Mouse (Mus musculus) kidney, adult 11 months (tissue): Measurements from ENCODE around the gene Tmem177.

Source experiments
- DNase-seq: peaks from one replicate; pipeline ENCODE4 v3.0.0; 2022

The Tmem177 gene

DNA sequence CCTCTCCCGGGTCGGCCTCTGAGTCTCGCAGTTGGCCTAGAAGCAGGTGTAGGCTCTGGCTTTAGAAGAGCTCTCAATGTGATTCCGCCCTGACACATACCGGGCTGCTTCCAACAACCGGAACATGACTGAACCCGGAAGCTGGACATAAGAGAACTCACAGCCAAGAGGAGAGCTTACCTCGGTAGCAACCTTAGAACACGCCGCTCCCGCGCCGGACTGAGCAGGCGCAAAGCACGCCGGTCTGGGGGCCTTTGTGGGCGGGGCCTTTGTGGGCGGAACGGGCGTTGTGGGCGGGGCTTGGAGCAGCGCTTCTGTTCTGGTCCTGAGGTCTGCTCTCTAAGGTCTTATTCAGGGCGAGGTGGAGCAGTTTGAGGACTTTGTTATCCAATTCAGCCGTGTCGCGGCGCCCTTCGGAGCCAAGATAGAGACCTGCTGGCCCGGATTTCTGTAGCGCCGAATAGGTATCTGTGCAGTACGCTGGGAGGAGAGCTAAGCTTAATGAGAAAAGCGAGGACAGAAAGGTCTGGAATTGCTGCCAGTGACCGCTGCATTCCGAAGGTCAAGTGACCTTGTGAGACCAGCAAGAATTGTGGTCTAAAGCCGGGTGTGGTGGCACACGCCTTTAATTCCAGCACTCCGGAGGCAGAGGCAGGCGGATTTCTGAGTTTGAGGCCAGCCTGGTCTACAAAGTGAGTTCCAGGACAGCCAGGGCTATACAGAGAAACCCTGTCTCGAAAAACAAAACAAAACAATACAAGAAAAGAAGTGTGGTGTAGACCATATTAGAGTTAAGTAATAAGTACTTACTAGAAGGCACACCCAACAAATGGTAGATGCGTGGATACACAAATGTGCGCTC, at the start of gene Tmem177:
Gene Tmem177, minus strand, starts transcription at position 256 of the 862 bp plus-strand sequence.
- DNase-seq, result peak; percentile 97

DNA sequence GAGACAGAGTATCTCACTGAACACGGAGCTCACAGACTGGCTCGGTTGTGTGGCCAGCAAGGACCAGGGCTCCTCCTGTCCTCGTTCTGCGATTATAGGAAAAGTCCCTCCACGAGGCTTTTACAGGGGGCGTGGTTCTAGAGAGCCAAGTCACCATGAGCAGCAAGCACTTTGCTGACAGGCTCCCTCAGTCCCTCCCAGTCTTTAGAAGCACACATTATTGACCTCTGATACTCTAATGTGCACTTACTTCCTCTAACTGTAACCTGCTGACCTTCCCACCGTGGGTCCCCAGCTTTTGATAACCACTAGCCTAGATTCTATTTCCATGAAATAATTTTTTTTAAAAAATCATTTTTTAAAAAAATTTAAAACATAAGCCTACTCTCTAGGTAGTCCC, 46.9 kb upstream of the Tmem177 start:
- DNase-seq, result no peak

DNA sequence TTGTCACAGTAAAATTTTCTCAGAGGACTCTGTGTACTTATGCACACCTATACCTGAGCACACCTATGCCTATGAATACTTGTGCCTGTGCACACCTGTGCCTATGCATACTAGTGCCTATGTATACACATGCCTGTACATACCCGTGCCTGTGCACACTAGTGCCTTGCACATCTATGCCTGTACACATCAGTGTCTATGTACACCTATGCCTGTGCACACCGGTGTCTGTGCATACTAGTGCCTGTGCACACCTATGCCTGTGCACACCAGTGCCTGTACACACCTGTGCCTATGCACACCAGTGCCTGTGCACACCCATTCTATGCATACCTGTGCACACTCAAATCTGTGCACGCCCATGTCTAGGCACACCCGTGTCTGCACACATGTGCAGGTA, 46.5 kb upstream of the Tmem177 start:
- DNase-seq, result no peak

DNA sequence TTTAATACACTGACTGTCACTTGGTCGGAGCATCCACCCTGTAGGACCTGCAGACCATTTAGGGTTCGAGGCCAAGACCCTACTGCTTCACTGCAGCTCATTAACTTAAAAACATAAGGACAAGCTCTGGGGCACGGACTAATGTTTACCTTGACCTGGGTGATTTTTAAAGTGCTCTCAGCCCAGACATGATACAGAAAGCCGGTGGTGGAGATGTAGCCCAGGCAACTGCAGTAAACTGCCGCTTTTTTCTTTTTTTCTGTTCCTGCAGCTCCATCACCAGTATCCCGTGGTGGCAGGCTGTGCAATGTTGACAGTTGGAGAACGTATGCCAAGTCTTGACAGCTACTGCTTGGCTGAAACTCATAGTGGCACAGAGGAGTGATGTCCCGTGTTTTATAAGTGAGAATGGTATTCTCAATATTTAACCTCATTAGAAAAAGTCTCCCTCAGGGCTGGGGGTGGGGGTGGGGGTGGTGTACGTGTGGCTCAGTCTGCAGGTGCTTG, 44.8 kb upstream of the Tmem177 start:
- DNase-seq, result no peak

DNA sequence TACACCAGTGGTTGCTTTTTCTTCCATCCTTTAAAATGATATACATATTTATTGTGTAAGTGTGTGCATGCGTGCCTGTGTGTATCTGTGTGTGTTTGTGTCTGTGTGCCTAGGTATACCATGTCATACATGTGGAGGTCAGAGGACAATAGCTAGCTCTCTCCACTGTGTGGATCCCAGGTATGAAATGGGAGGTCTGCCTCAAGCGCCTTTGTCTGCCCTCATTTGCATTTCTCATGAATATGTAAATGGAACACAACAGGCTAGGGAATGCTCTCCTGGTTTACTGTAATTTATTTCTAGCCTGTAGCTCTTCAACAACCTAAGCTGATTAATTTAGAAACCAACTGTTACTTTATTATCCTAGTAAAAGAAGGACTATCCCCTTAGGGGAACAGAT, 41.7 kb upstream of the Tmem177 start:
- no peak for DNase-seq

DNA sequence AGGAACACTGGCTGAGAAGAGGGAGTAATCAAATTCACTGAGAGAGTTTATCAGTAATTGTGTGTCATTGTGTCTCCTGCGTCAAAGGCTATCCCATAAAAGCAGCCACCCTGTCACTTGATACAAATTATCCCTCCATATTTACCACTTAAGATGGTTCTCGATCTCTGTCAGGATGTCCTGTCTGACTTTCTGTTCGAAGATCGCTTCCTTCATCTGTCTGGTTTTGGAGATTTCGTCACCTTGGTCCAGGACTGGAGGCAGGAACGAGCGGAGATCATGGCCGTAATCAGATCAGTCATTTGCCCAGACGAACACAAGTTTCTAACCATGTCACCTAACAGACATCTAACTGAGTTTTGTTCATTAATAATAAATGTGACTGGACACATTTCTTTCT, 40.4 kb upstream of the Tmem177 start:
- DNase-seq, result no peak

DNA sequence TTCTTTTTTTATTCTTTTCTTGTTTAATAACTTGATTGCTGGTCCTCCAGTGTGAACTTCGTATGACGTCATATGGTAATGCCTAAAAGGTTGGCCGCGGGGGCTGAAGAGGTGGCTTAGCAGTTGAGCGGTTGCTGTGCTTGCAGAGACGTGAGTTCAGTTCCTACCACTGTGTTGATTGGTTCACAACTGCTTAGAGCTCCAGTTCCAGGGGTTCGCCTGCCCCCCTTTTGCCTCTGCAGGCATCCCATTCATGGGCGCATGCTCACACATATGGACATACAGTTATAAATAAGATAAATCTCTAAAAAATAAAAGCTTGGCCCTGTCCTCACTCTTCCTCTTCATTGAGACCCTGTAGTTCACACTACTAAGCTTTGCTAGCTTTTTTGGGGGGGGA, 37.1 kb upstream of the Tmem177 start:
- DNase-seq, result no peak

DNA sequence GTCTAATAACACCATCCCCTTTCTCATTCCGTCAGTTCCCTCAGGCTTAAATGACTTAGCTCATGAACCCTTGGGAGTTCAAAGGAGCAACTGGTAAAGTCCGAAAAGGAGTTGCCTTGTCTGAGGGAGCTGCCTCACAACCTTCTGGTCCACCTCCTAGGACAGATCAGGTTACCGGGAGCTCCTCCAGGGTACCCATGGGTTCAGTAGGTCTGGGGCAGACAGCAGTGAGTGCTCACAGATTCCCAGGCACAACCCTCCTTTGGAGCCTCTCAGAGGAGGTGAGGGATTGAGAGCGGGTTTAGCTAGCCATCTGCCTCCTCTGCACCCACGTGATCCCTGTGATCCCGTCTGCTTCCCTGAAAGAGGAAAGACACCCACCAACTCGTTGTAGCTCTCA, 23.9 kb upstream of the Tmem177 start:
- no peak for DNase-seq

DNA sequence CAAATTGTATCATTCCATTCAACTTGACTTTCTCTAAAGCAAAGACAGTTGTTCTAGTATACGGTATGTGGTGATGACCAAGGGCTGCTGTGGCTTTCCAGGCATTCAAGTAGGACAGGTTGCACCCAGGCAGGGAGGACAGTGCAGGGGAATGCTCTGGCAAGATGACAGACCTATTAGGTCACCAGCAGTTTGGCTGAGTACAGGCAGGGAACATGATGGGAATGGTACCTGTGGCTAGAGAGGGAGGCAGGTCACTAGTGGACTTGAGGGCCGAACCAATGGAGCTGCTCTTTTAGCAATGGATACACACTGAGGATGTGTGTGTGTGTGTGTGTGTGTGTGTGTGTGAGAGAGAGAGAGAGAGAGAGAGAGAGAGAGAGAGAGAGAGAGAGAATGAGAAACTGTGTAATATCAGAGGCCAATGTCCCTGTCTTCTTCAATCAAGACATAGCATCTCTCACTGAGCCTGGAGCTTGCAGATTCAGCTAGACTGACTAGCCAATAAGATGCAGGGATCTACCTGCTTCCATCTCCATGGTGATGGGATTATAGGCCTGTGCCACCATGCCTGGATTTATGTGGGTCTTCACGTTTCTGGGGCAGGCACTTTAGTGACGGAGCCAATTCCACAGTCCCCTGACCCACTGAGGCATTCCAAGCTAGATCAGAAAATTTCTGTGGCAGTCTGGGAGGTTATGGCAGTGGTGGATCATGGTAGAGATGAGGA, 18.6 kb upstream of the Tmem177 start:
- no peak for DNase-seq

DNA sequence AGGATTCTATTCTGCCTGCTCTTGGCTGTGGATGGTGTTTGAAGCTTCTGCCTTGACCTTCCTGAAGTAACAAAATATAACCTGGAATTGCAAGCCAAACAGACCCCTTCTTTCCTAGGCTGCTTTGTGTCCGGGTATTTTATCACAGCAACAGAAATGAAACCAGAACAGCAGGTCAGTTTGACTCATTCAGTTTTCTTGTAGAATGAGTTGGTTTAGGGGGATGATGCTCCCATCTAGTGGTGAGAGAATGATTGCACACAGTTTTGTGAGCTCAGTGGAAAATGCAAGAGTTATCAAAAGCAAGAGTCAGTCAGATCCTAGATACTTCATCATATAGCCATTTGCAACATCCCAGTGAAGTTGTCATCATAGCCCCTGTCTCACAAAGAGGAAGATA, 16.7 kb upstream of the Tmem177 start:
- DNase-seq, result no peak

DNA sequence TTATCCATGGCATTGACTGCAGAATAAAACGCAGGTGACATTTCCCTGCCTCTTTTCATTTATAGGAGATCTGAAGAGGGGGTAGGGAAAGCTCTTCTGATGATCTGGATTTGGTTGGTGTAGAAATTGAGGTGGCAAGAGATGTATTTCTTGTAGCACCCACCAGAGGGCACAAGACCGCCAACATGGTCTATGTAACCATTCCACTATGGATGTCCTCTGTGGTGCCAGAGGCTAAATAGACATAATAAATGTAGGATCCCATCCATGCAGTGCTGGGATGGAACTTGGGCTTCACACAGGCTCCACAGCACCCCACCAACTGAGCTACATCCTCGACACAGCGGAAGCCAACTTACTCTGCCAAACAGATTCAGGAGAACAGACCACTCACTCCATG, 6.3 kb upstream of the Tmem177 start:
- DNase-seq, result no peak

DNA sequence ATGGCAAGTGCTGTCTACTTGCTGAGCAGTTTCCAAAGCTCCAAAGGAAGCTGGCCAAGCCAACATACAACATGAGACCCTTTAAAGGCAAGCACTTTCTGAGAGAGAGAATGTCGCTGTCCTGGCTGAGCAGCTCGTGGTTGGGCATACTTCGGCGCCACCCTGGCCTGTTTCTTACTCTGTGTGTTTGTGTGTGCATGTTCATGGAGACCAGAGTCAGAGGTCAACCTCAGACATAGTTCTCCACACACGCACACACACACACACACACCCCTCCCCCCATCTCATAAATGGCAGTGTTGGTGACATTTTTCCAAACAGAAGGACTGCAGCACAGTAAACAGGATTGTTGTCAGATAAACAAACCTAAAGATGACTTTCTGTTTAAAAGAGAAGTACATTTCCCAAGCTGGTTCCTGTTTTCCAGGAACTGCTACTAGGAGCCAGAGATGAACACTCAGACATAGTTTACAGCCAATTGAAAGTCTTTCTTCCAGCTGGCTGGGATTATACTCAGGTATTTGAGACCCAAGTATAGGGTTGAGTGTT, 3.9 kb upstream of the Tmem177 start:
- DNase-seq, result no peak

DNA sequence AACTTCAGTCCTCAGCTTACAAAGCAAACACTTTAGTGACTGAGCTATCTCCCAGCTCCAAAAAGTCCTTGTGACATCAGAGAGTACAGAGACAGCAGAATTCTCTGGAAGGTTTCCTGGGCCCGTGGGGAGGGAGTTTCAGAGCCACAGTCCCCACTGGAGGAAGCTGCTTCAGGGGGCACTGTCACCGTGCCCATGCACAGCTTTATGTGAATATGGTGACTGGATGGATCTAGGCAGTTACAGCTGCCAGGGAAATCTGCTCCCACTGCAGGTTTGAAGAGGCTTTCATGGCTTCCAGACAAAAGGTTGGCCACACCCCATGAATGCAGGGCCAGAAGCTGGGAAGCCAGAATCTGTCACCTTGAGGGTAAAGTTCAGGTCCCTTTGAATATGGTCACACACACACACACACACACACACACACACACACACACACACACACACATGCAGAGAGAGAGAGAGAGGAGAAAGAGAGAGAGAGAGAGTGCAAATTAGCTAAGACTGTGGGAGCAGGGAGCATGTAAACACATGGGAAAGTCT, 5.7 kb downstream of the Tmem177 start:
- no peak for DNase-seq

DNA sequence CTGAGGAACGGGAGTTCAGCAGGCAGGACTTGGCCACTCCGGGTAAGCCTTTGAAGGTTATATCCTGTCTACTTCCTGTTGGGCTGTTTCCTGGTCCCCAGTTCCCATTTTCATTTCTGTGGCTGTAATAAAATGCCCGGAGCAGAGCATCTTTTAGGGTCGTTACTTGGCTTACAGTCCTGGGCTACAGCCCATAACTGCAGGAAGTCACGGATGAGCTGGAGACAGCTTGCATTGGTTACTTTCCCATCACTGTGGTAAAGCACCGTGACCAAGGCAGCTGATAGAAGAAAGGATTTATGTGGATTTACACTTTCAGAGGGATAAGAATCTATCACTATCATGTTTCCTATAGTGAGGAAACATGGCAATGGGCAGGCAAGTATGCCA, 9.8 kb downstream of the Tmem177 start:
- DNase-seq, result no peak

DNA sequence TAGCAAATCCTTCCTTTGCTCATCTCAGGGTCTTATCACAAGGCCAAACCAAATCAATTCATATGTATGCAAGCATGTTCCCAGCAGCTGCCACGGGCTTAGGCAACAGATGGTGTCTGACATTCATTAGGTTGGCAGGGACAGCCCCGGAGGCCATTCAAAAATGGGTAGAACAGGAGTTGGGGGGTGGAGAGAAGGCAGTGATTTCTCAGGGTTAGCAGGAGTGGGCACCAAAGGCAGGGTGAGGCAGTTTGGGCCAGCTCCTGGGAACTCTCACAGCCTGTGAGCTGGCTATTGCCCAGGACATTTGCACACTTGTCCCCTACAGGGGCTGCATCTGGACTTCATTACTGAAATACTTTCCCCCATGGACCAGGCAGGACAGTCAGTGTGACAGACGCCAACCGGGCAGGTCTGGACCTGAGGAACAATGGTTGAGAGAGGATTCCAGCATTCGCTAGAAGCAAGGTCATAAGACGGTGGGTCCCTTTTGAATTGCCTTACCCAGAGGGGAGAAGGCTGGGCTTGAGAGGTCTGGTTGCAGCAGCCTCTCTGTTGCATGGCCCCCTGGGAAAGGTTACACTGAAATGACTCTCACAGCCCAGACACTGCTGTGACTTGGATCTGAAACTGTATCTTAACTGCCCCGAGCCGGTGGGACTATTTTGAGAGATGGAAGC, 10.3 kb downstream of the Tmem177 start:
- DNase-seq, result peak; percentile 17

DNA sequence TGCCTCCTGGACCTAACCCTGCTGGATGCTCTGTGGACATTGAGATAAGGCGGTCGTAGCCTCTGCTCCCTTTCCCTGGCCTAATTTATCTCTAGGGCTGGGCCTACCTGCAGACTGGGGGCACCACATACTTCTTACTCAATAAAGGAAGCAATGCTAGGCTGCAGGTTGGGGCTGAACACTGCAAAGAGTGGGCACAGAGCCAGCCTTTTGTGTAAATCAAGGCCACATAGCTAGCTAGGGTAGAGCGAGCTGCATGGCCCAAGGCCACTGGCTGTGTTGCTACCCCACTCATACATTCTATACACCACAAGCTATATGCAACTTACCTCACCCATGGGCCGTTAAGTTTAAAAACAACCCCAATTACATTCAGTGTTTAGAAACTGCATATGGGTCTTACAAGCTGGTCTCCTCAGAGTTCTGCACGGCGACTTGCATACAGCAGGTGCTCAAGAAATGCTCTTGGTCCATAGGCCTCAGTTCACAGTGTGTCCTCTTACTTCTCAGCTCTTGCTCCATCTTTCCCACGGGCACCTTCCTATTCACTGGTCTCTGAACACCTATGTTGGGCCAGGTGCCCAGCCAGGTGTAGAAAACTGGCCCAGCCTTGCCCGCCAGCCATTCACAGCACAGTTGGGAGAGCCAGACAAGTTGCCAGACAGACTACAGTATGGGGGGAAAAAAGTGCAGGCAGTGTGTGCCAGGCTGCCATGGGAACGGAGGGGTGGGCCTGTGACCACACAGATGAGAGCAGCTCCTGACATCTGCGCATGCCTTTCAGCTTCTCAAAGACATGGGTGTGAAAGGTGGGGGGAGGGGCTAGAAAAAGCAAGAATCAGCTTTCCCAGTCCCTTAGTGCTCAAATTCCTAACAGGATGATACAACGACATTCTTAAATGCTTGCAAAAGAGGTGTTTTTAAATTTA, 13.5 kb downstream of the Tmem177 start:
- DNase-seq, result peak; percentile 44

DNA sequence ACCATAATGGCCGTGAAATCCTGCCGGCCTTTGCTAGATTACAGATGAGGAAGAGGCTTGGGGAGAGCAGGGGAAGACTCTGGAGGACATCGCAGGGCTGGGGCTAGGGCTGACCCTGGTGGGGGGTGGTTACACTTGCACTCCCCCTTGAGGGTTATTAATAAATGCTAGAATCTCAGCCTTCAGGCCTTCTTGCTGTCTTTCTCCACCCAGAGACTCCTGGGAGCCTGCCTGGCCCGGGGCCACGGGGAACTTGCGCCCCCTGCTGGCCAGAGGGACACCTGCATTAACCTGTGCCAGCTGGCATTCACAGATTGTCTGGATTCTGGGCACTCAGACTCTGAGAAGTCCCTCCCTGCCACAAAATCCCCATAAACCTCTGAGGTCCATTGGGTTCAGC, 18.1 kb downstream of the Tmem177 start:
- peak; percentile 61 for DNase-seq

DNA sequence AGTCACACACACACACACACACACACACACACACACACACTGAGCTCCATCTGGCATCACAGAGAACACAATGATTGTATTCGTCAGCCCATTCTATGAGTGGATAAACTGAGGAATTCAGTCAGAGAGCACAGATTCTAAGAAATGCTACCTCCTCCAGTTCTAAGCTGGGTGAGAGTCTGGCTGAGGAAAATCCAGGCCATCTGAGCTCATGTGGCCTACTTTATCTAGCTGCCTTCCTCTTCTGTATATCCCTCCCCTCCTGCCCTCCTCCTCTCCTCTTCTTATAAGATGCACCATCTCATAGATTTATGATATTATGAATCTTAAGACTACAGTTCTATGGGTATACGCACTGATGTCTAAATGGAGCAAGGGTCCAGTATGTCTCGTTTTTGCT, 19.4 kb downstream of the Tmem177 start:
- no peak for DNase-seq

DNA sequence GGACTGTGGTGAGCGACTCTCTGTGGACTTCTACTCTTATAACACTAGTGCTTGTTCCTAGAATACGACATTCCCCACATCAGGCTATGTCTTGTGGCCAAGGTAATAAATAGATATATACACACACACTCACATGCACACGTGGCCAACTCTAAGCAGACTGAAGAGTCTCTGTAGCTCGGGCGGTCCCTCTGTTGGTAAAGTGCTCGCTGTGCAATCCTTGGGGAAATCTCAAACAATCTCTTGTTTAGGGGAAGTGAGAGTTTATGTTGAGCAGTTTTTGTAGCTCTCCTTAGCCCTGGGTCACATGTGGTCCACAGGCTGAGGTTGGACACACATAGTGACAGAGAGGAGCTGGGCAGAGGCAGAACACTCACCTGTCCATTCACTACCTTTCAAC, 20.1 kb downstream of the Tmem177 start:
- no peak for DNase-seq

DNA sequence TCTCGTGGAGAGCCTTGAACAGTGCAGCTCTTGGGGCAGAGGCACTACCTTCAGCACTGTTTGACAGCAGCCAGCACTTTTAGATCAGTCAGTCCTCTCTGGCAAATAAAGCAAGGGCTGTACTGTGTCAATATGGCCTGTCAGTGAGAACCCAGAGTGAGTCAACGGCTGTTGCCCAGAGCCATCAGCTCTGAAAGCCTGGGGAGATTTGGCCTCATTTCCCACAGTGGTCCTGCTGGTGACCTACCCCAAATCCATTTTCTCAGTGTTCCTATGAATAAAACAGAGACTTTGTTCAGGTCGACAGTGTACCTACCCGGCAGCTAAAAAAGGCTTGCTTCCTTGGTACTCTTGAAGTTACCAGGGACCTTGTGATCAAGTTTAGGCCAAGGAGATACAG, 21.1 kb downstream of the Tmem177 start:
- DNase-seq, result no peak

DNA sequence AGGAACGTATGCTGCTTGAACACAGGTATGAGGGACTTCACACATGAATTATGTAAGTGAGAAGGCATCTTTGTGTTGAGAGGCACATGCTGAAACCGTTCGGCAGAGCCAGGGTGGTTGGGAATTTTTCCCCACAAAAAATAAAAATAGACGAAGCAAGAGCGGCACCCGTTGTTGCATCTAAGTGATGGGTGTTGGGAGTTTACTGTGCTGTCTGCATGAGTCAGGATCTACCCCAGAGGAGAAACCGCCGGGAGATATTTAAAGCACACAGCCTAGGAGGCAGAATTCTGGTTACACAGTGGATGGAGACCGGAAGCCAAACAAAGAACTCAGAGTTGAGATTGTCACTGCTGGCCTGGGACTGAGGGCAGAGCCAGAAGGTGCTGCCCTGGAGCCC, 21.9 kb downstream of the Tmem177 start:
- no peak for DNase-seq

DNA sequence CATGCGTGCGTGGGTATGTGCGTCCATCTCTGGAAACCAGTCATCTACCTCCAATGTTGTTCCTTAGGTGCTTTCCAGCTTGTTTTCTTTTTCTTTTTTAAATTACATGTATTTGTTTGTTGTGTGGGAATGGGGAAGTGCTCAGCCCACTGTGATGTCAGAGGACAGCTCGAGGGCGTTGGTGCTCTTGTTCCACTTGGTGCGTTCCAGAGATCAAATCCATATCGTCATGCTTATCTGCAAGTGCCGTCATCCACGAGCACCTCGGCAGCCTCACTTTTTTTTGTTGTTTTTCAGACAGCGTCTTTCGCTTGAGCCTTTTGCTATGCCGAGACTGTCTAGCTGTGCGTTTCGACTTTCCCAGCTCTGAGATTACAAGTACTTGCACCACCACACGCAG, 23.7 kb downstream of the Tmem177 start:
- no peak for DNase-seq
